Mouse (Mus musculus): ENCODE measurements at regions not wholly inside any gene's neighbourhood (a gene's known extent, or its start where the extent isn't known, plus 50 kb on each side); places are given as distances from the start of the nearest gene placed in this dataset.
"Not testable (repeated sequence)": the region's sequence is repeated elsewhere in the genome, so short reads cannot be mapped to it uniquely, and the experiment has no call there.

DNA sequence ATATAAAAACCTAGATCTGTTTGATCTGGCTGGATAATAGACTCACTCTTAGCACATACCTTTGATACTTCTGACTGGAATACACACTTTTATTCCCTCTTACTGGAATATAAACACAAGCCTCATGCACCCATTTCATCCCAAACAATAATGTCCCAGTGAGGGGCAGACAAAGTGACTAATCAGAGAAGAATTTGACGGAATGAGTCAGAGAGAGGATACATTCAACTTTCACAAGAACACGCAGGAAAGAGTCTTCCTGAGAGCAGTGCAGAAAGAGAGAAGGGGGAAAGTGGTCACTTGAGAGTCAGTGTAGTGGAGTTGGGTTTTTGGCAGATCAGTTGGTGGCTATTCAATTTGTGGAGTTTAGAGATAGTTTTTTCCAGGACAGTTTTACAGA is 755.6 kb downstream of the Kcna4 start:
- Histone ChIP-seq H3K27me3 (replicated peaks; ENCODE audit: control insufficient read depth, insufficient read depth, low read length) (no peaks in the 10 kb centered on the region), H3K36me3 (ENCODE audit: control insufficient read depth, insufficient read depth, low read length) (no peaks in the 10 kb centered on the region), H3K9ac (ENCODE audit: low read depth, low read length) (no peak overlapping the region), H3K4me2 (no peak overlapping the region), H3K4me1 (replicated peaks; ENCODE audit: control insufficient read depth, insufficient read depth, low read length) (no peaks in the 10 kb centered on the region), H3K9me3 (ENCODE audit: control insufficient read depth, low read length) (peaks cover 2% of the 10 kb centered on the region; the same call in 1 of the 2 replicates), H3K27ac (ENCODE audit: low read depth, low read length) (no peak overlapping the region), H3K4me3 (ENCODE audit: low read depth, low read length) (no peak overlapping the region)
- no peak for ATAC-seq (replicated peaks; ENCODE audit: low FRiP score)
- no peak for DNase-seq (ENCODE audit: low spot score)
- WGBS: 76% methylated on average over 2 of the region's 2 CpGs

DNA sequence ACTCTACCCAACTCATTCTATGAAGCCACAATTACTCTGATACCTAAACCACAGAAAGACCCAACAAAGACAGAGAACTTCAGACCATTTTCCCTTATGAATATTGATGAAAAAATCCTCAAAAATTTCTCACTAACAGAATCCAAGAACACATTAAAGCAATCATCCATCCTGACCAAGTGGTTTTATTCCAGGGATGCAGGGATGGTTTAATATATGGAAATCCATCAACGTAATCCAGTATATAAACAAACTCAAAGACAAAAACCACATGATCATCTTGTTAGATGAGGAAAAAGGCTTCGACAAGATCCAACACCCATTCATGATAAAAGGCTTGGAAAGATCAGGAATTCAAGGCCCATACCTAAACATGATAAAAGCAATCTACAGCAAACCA is 772.3 kb downstream of the Kcna4 start:
- H3K9me3 ChIP-seq (ENCODE audit: control insufficient read depth, low read length); H3K4me2 ChIP-seq; H3K36me3 ChIP-seq (ENCODE audit: control insufficient read depth, insufficient read depth, low read length); H3K4me3 ChIP-seq (ENCODE audit: low read depth, low read length); ATAC-seq (replicated peaks; ENCODE audit: low FRiP score); H3K27me3 ChIP-seq (replicated peaks; ENCODE audit: control insufficient read depth, insufficient read depth, low read length); H3K4me1 ChIP-seq (replicated peaks; ENCODE audit: control insufficient read depth, insufficient read depth, low read length); DNase-seq (ENCODE audit: low spot score); H3K9ac ChIP-seq (ENCODE audit: low read depth, low read length); H3K27ac ChIP-seq (ENCODE audit: low read depth, low read length): not testable (repeated sequence)
- 75% methylated on average over 2 of the region's 2 CpGs for WGBS

DNA sequence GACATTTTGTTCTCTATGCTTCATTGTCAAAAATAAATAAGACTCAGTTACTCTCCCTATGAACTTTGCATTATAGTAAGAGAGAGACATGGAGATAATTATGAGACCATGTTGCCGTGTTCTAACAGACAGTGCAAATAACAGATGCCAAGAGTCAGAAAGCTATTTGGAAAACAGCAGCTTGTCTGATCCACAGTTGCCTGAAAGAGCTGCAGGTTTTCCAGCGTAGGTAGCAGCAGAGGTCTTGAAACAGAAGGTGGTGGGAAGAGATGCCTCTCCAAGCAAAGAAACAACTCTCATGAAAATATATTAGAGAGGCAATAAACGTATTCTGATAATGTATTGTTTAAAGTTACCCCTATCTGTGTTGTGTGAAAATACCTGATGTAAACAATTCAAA is 793.5 kb downstream of the Kcna4 start:
- DNase-seq (ENCODE audit: low spot score) (no peak), ATAC-seq (replicated peaks; ENCODE audit: low FRiP score) (no peak)
- no peak overlapping the region for H3K27ac ChIP-seq (ENCODE audit: low read depth, low read length)
- WGBS: 75% methylated on average over 3 of the region's 3 CpGs
- no peak overlapping the region for H3K4me2 ChIP-seq
- no peaks in the 10 kb centered on the region for H3K27me3 ChIP-seq (replicated peaks; ENCODE audit: control insufficient read depth, insufficient read depth, low read length)
- no peak overlapping the region for H3K4me3 ChIP-seq (ENCODE audit: low read depth, low read length)
- no peaks in the 10 kb centered on the region for H3K4me1 ChIP-seq (replicated peaks; ENCODE audit: control insufficient read depth, insufficient read depth, low read length)
- H3K9ac ChIP-seq (ENCODE audit: low read depth, low read length): no peak overlapping the region
- no peaks in the 10 kb centered on the region for H3K9me3 ChIP-seq (ENCODE audit: control insufficient read depth, low read length)
- H3K36me3 ChIP-seq (ENCODE audit: control insufficient read depth, insufficient read depth, low read length): no peaks in the 10 kb centered on the region

- DNase-seq (ENCODE audit: low spot score) (no peak), ATAC-seq (replicated peaks; ENCODE audit: low FRiP score) (no peak)
- no peak overlapping the region for H3K4me3 ChIP-seq (ENCODE audit: low read depth, low read length)
- H3K4me1 ChIP-seq (replicated peaks; ENCODE audit: control insufficient read depth, insufficient read depth, low read length): no peaks in the 10 kb centered on the region
- no peak overlapping the region for H3K27ac ChIP-seq (ENCODE audit: low read depth, low read length)
- no peaks in the 10 kb centered on the region for H3K27me3 ChIP-seq (replicated peaks; ENCODE audit: control insufficient read depth, insufficient read depth, low read length)
- no peaks in the 10 kb centered on the region for H3K9me3 ChIP-seq (ENCODE audit: control insufficient read depth, low read length)
- 82% methylated on average over 4 of the region's 4 CpGs for WGBS
- no peak overlapping the region for H3K9ac ChIP-seq (ENCODE audit: low read depth, low read length)
- H3K4me2 ChIP-seq: no peak overlapping the region
- no peaks in the 10 kb centered on the region for H3K36me3 ChIP-seq (ENCODE audit: control insufficient read depth, insufficient read depth, low read length)
These were observed 799.8 kb downstream of the Kcna4 start for GRCm38 (mm10) chr2:108090266-108090665.

DNA sequence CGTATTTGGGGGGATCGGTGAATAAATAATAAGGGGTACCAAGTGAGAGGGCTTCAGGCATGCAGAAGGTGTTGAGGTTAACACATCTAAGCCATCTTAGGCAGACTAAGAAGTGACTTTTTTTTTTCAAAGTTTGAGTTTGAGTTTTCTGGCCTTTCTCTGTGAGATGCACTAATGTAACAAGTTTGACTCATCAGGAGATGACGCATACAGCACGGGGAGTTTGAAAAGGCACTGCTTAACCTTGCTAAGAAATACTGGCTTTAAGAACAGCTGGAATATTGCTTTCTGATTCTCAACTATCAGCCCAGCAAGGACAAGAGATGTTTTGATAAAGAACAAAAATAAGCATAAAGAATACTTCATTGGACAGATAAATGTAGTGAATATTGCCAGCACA is 806.6 kb downstream of the Kcna4 start:
- ATAC-seq (replicated peaks; ENCODE audit: low FRiP score) (no peak), DNase-seq (ENCODE audit: low spot score) (no peak)
- Histone ChIP-seq H3K36me3 (ENCODE audit: control insufficient read depth, insufficient read depth, low read length) (no peaks in the 10 kb centered on the region), H3K9ac (ENCODE audit: low read depth, low read length) (no peak overlapping the region), H3K27me3 (replicated peaks; ENCODE audit: control insufficient read depth, insufficient read depth, low read length) (no peaks in the 10 kb centered on the region), H3K4me1 (replicated peaks; ENCODE audit: control insufficient read depth, insufficient read depth, low read length) (no peaks in the 10 kb centered on the region), H3K27ac (ENCODE audit: low read depth, low read length) (no peak overlapping the region), H3K9me3 (ENCODE audit: control insufficient read depth, low read length) (no peaks in the 10 kb centered on the region), H3K4me3 (ENCODE audit: low read depth, low read length) (no peak overlapping the region), H3K4me2 (no peak overlapping the region)
- WGBS: 90% methylated on average over 4 of the region's 4 CpGs

DNA sequence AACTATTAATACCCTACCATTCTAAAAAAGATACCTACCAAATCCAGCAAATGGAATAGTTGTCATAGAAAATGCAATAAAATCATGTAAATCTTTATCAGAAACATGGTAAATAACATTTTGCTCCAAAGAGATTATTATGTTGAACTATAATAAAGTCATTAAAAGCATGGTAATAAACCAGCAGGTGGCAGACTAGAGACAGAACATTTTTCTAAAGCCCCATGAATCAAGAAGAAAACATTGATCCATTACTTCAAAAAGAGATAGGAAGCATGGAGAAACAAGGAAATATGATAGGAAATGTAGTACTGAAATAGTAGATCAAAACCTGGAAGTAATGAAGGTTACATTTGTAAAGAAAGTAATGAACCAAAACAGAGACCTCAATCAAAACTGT is 819.7 kb downstream of the Kcna4 start:
- Histone ChIP-seq H3K27ac (ENCODE audit: low read depth, low read length) (no peak overlapping the region), H3K4me1 (replicated peaks; ENCODE audit: control insufficient read depth, insufficient read depth, low read length) (no peaks in the 10 kb centered on the region), H3K4me3 (ENCODE audit: low read depth, low read length) (no peak overlapping the region), H3K9ac (ENCODE audit: low read depth, low read length) (no peak overlapping the region), H3K27me3 (replicated peaks; ENCODE audit: control insufficient read depth, insufficient read depth, low read length) (no peaks in the 10 kb centered on the region), H3K36me3 (ENCODE audit: control insufficient read depth, insufficient read depth, low read length) (no peaks in the 10 kb centered on the region), H3K9me3 (ENCODE audit: control insufficient read depth, low read length) (no peaks in the 10 kb centered on the region), H3K4me2 (no peak overlapping the region)
- ATAC-seq (replicated peaks; ENCODE audit: low FRiP score): no peak
- no peak for DNase-seq (ENCODE audit: low spot score)

DNA sequence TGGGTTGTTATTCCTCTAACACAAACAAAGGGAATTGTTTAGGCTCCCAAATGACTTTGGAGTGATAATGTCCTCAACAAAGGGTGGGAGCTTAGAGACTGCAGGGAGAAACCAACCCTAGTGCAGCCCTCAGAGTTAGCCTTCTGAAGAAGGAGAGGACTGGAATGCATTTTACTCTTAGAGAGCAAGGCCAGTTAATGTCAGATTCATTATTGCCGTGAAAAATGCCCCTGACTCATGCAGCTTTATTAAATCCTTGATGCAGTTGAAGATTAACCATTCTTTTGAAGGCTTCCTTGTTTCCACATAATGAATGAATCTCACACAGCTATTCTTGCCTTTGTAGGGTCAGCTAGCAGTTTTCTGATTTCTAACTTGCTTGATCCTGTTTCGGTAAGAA is 855.3 kb downstream of the Kcna4 start:
- H3K4me1 ChIP-seq (replicated peaks; ENCODE audit: control insufficient read depth, insufficient read depth, low read length): no peaks in the 10 kb centered on the region
- H3K27ac ChIP-seq (ENCODE audit: low read depth, low read length): no peak overlapping the region
- H3K4me2 ChIP-seq: no peak overlapping the region
- ATAC-seq (replicated peaks; ENCODE audit: low FRiP score) (no peak), DNase-seq (ENCODE audit: low spot score) (no peak)
- H3K9me3 ChIP-seq (ENCODE audit: control insufficient read depth, low read length): no peaks in the 10 kb centered on the region
- H3K36me3 ChIP-seq (ENCODE audit: control insufficient read depth, insufficient read depth, low read length): no peaks in the 10 kb centered on the region
- no peak overlapping the region for H3K4me3 ChIP-seq (ENCODE audit: low read depth, low read length)
- H3K9ac ChIP-seq (ENCODE audit: low read depth, low read length): no peak overlapping the region
- no peaks in the 10 kb centered on the region for H3K27me3 ChIP-seq (replicated peaks; ENCODE audit: control insufficient read depth, insufficient read depth, low read length)
- WGBS: 79% methylated on average over 2 of the region's 2 CpGs

GRCm38 (mm10) chr2:108148221-108148620 is 857.8 kb downstream of the Kcna4 start:
- H3K36me3 ChIP-seq (ENCODE audit: control insufficient read depth, insufficient read depth, low read length): no peaks in the 10 kb centered on the region
- DNase-seq (ENCODE audit: low spot score) (no peak), ATAC-seq (replicated peaks; ENCODE audit: low FRiP score) (peak; percentile 36; the same call in 1 of the 2 replicates)
- H3K9me3 ChIP-seq (ENCODE audit: control insufficient read depth, low read length): no peaks in the 10 kb centered on the region
- H3K4me3 ChIP-seq (ENCODE audit: low read depth, low read length): no peak overlapping the region
- no peak overlapping the region for H3K9ac ChIP-seq (ENCODE audit: low read depth, low read length)
- no peak overlapping the region for H3K4me2 ChIP-seq
- H3K27me3 ChIP-seq (replicated peaks; ENCODE audit: control insufficient read depth, insufficient read depth, low read length): no peaks in the 10 kb centered on the region
- WGBS: 42% methylated on average over 4 of the region's 4 CpGs
- H3K27ac ChIP-seq (ENCODE audit: low read depth, low read length): no peak overlapping the region
- no peaks in the 10 kb centered on the region for H3K4me1 ChIP-seq (replicated peaks; ENCODE audit: control insufficient read depth, insufficient read depth, low read length)

GRCm38 (mm10) chr2:108156189-108156588 is 865.8 kb downstream of the Kcna4 start:
- no peak for ATAC-seq (replicated peaks; ENCODE audit: low FRiP score)
- Histone ChIP-seq H3K4me1 (replicated peaks; ENCODE audit: control insufficient read depth, insufficient read depth, low read length) (no peaks in the 10 kb centered on the region), H3K9ac (ENCODE audit: low read depth, low read length) (no peak overlapping the region), H3K9me3 (ENCODE audit: control insufficient read depth, low read length) (no peaks in the 10 kb centered on the region), H3K27ac (ENCODE audit: low read depth, low read length) (no peak overlapping the region), H3K27me3 (replicated peaks; ENCODE audit: control insufficient read depth, insufficient read depth, low read length) (no peaks in the 10 kb centered on the region), H3K4me3 (ENCODE audit: low read depth, low read length) (no peak overlapping the region), H3K36me3 (ENCODE audit: control insufficient read depth, insufficient read depth, low read length) (no peaks in the 10 kb centered on the region), H3K4me2 (no peak overlapping the region)
- DNase-seq (ENCODE audit: low spot score): no peak

Measured in liver, embryonic 11.5 days (tissue).